Mouse (Mus musculus): ENCODE measurements around the gene Gstp2.
A peak's percentile ranks its signal among the peaks of the same experiment; 100 is the strongest.

The Gstp2 gene

DNA sequence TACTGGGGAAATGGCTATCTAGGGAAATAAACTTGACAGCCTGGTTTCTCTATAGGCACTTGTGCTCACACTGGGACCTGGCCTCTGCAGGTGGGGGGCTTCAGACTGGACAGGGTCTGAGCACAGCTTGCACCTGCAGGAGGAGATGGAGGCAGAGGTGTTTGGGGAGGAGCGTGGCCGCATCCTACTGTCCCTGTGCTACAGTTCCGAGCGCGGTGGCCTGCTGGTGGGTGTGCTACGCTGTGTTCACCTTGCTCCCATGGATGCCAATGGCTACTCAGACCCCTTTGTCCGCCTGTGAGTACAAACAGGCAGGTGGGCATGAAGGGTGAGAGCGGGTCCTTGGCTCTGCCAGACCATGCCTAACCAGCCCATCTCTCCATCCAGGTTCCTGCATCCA is 39.9 kb downstream of the Gstp2 start:
- no peak for DNase-seq (ENCODE audit: low read depth)

DNA sequence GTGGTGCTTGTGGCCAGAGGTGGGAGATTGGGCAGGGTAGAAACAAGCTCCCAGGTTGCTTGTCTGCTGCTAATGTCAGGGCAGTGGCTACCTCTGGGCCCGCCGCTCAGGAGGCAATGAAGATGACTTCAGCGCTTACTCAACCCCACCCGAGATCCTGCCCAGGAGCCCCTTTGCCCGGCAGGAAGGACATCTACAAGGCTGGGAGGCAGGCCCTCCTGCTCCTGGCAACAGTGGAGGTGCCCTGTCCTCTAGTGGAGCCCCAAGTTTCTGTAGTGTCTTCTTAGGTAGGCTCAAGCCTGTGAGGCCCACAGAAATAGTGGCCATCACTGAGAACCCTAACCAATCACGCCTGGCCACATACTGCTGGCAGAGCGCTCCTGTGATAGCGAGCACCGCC is 40.7 kb downstream of the Gstp2 start:
- DNase-seq (ENCODE audit: low read depth): no peak

DNA sequence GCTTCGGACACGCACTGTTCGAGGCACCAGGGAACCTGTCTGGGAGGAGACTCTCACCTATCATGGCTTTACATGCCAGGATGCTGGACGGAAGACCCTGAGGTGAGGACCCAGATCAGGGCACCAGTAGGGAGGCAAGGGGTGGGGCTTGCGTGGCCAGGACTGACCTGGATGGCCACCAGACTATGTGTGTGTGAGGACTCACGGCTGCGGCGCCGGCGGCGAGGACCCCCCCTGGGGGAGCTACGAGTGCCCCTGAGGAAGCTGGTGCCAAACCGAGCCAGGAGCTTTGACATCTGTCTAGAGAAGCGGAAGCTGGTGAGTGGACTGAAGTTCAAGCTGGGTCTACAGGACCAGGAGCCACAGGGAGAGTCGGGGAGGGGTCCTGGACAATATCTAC is 41.5 kb downstream of the Gstp2 start:
- DNase-seq (ENCODE audit: low read depth): no peak

DNA sequence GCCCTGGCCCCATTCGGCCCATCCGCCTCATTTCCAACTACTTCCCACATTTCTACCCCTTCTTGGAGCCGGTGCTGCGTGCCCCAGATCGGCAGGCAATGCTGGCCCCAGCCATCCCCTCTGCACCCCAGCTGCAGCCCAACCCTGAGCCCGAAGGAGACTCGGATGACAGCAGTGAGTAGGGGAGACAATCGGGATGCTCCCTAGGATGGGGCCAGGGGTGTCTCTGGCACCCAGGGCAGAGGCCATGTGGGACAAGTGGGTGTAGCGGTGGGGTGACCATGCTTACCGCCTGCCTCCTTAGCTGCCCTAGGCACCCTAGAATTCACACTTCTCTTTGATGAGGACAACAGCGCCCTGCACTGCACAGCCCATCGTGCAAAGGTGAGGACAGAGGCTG is 42.2 kb downstream of the Gstp2 start:
- no peak for DNase-seq (ENCODE audit: low read depth)

DNA sequence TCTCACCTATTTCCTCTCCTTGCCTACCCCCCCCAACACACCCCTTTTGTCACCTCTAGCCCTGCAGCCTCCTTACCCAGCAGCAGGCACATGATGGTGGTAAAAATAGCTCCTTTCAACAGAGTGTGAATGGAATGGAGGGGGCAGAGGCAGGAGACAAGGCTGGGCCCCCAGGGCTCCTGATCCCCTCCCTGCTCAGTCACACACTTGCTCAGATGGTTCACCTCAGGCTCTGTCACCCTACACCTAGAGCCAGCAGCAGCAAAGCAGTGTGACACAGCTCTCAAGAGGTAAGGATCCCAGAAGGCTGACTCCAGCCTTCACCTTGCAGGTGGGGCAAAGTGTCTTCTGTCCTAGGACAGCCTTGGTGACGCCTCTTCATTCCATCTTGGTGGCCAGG is 42.7 kb downstream of the Gstp2 start, which contains the start of gene Doc2g:
Gene Doc2g (plus strand): TSS at position 202 of the 400 bp plus-strand sequence.
- no peak for DNase-seq (ENCODE audit: low read depth)

DNA sequence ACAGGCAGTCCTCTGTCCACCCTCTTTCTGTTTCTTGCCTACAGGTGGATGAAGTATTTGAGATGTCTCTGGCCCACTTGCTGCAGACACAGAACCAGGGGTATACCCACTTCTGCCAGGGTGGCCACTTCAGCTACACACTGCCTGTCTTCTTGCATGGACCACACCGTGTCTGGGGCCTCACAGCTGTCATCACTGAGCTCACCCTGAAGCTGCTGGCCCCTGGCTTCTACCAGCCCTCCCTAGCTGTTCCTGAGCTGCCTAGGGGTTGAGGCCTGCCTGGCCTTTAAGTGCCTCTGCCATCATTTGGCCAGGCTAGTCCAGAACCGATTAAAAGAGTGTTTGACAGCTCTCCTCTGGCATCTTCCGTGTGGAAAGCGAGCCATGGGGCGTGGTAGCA is 44.1 kb downstream of the Gstp2 start:
- DNase-seq (ENCODE audit: low read depth): no peak

DNA sequence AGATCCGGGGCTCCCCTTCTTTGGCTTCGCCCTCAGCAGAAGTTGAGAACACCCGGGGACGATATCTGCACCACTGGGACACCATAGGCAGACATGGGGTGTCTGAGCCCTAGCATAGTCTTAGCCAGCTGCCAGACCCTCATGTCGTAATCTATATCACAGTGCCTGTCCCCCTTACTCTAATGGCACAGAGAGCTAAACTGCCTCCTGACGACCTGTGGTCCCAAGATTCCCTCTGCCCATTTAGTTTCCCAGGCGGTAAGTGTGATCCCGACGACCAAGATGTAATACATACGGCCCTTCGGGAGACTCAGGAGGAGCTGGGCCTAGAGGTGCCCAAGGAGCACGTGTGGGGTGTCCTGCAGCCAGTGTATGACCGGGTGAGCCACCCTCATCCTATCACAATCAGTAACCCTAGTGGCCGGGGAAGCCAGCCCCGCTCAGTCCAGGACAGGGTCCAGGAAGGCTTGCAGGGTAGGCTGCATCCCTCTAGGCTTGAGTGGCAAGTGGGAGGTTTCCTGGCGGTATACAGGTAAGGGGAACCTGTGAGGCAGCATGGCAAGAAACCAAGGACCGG is 44.8 kb downstream of the Gstp2 start:
- no peak for DNase-seq (ENCODE audit: low read depth)

DNA sequence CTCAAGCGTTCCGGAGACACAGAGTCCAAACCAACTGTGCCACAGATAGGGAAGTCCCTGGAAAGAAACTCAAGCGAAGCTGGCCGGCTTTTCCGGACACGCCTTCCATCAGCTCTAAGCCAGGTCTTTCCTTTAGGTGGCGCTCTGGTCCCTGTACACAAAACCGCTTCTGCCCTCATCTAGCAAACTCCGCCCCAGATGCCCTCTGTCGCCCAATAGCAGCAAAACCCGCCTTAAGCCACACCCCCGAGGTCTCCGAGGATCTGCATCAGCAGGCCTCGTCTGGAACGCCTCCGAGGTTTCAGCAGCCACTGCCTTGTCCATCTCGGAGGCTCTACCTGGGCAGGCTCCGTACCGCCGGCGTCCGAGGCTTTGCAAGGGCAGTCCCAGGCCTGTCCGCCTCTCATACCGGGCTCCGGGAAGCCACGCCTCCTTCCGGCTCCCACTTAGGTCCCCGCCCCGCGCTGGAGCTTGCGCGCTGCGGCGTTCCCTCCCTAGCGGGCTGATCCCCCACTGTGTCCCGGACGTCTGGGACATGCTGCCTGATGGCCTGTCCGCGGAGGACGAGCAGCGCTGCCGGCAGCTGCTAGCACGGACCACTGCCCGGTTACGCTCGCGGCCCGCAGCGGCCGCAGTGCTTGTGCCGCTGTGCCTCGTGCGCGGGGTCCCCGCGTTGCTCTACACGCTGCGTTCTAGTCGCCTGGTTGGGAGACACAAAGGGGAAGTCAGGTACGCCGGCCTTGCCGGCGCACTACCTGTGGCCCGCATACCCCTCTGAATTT is 45.5 kb downstream of the Gstp2 start, which contains the start of the genes Nudt8 and Gm49405:
Gene Nudt8 (plus strand): TSS at position 462 of the 782 bp plus-strand sequence.
Gene Gm49405 (plus strand): TSS at position 508 of the 782 bp plus-strand sequence.
- peak; percentile 96 for DNase-seq (ENCODE audit: low read depth)

DNA sequence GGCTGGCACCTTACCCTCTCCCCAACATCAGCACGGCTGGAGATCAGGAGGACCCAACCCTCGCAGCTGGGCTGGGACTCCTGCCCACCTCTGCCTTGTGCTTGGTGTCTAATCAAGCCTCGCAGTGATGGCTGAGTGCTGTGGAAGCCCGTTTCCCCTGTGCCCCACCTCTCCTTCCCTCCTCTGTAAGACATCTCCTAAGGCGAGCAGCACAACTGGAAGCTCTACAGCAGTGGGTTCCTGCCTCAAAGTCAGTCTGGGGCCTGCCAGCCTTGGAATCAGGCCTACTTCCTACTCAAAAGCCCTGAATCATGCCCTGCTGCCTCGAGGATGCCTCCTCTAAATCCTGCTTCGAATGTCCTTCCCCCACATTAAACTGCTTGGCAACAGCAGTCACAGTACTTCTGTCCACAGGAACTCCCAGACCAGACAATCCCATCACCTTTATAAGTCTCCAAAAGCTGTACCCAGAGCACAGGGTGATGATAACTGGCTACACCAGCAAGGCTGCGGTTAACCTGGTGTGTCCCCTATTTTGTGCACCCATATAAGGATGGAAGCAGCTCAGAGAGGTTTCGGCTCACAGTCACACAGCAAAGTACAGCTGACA is 46.6 kb downstream of the Gstp2 start:
- DNase-seq (ENCODE audit: low read depth): no peak

DNA sequence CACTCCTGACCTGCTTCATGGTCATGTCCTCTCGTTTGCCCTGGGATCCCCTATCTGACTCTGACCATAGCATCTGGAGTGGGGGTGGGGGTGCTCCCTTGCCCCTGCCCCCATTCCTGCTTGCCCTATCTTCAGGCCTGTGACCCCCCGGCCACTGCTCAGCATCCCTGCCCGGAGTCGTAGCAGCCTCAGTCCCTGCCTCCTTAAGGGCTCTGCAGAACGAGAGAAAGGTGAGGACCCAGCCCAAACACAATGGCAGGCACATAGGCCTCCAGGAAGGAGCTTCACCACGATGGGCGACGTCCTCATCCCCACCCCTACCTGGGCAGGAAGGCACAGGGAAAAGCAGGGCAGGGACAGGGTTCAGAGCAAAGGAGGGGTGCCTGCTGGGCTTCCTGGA is 47.5 kb downstream of the Gstp2 start:
- no peak for DNase-seq (ENCODE audit: low read depth)

DNA sequence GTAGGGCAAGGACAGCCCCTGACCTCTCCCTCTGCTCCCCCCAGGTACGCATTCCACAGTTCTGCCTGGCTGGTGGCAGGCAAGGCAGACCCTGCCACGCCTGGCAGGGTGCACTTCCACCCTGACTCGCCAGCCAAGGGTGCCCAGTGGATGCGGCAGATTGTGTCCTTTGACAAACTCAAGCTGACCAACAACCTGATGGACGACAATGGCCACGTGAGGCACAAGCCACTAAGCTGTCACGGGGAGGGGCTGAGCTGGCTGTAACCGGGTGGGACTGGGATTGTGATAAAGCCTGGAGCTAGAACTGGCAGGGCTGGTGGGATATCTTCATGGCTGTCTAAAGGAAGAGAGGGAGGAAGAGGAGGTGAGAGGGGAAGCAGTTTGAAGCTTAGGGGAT is 48.6 kb downstream of the Gstp2 start:
- DNase-seq (ENCODE audit: low read depth): no peak

DNA sequence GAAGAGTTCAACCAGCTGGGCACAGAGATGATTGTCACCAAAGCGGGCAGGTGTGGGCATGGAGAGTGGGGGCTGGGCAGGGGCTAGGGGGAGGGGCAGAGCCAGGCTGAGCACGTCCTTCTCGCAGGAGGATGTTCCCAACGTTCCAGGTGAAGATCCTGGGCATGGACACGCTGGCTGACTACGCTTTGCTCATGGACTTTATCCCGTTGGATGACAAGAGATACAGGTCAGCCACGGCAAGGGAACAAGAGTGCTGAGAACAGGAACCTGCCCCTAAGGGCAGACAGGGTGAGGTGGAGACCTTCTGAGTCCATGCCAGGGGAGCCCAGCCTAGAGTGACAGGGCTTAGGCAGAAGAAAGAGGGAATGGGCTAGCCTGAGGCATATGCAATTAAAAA is 49.1 kb downstream of the Gstp2 start:
- DNase-seq (ENCODE audit: low read depth): no peak

DNA sequence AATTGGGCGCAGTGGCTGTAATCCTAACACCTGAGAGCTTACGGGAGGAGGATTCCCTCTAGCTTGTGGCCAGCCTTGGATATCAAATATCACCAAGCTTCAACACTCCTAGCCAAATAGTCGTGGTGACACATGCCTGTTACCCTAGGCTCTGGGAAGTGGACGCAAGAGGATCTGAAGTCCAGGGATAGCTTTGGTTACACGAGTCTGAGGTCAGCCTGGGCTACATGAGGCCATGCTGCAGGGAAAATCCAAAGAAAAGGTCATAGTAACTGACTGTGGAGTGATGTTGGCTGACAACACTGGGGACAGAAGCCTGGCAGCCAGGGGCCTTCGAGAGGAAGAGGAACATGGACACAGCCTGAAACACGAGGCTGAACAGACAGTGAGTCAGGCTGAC is 49.7 kb downstream of the Gstp2 start:
- DNase-seq (ENCODE audit: low read depth): no peak

DNA sequence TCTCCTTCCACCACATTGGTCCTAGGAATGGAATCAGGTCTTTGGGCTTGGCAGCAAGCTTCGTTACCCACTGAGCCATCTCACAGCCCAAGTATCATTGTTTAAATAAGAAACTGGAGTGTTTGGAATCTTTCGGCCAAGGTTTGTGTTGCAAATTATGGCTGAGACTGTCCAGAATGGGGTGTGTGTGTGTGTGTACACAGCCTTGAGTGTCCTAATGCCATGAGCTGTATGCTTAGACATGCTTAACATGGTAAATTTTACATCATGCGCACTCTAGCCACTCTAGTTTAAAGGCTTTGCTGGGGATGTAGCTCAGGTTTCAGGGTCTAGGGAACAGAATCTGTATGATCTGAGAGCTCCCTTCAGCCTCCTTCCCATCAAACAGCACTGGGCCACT is 50.3 kb downstream of the Gstp2 start:
- no peak for DNase-seq (ENCODE audit: low read depth)

DNA sequence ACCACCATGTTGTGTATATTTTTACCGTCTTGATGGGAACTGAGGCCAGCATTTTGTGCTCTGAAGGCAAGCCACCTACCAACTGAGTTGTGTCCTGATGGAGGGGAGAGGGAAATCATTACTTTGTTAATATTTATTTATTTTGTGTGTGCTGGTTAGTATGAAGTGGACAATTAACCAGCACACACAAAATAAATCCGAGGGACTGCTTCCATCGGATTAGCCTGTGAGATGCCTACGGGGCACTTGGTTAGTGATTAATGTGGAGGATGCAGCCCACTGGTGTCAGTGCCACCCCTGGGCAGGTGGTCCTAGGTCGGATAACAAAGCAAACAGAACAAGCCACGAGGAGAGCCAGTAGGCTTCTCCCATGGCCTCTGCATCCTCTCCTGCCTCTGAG is 50.9 kb downstream of the Gstp2 start:
- DNase-seq (ENCODE audit: low read depth): no peak

DNA sequence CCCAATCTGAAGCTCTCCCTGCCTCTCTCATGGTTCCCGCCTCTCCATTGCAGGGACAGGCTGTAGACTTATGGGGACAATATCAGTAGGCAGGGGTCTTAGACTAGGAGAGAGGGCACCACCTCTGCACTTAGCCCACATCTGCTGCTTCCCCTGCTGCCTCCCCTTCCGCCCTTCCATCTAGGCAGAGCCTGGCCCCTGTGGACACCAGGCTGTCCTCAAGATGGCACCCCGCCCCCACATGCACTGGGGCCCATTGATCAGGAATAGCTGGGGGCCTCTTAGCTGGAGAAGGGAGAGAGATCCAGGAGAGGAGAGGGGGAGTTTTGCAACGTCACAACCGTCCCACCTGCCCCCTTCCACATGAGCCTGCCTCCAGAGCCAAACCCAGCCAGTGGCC is 53.4 kb downstream of the Gstp2 start, which contains the start of gene Tbx10:
Gene Tbx10 (plus strand): TSS at position 337 of the 400 bp plus-strand sequence.
- DNase-seq (ENCODE audit: low read depth): no peak

DNA sequence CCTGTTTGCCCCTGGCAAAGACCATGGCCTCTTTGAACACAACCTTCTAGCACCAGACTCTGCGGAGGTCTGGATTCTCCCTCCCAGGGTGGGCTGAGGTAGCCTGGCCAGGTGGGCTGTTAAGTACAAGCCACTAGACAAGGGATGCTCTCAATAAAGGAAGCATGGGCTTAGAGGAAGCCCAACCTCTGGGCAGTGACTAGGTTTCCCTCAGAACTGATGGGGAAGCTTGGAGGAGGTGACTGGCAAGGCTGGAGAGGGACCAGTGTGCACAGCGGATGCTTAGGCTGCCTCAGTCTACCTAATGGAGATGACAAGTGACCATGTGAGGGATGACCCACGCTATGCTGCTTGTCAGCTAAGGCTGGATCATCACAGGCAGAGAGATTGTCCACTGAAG is 53.9 kb downstream of the Gstp2 start:
- DNase-seq (ENCODE audit: low read depth): no peak

DNA sequence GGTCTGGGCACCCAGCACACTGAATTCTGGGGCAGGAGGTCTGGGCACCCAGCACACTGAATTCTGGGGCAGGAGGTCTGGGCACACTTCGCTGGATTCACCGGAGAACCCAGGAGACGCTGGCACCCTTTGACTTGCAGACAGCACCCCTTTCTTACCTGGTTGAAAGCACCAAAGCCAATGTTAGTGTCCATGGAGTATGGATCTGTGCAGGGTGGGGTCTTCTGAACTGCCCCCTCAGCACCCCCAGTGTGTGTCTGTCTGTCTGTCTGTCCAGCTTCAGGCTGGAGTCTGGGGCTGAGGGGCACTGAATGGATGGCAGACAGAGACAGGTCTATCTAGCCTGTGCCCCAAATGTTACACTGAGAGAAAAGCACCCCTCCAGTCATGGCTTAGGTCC is 54.3 kb downstream of the Gstp2 start:
- no peak for DNase-seq (ENCODE audit: low read depth)

DNA sequence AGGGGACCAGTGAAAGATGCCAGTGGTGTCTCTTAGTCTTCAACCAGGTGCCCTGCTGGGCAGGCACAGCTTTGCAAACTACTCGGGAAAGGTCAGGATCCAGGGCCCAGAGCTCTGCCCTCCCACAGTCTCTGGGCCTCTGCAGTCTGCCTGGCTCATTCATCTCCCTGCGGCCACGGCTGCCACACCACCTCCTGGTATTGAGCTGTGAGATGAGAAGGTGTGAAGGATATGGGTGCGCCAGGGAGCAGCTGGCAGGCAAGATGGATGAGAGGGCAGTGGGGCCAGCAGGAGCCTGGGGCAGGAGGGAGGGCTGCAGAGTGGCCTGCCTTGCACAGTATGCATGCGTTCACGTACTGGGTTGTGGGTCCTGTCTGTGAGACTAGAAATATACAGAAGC is 55.0 kb downstream of the Gstp2 start:
- no peak for DNase-seq (ENCODE audit: low read depth)

Data from fibroblast of lung, adult 2 months (primary cell).